Mouse (Mus musculus) layer of hippocampus, postnatal 10 days (tissue): ENCODE results near the gene Ap3s2. TPM values are rescaled to one million over a fixed set of nuclear protein-coding genes. Genes with fewer than 3 reads are reported as not detected.

Experiments used
- DNase-seq, 2 experiments: peaks; one replicate each; pipeline ENCODE4 v3.0.0; 2021; ENCODE audit warnings: low spot score in 2 of 2
- long read RNA-seq: library from polyadenylated mRNA; stranded (forward); transcript quantifications from one replicate; pipeline ENCODE4 v2.0.0, GENCODE M21; 2023
- total RNA-seq, 2 experiments: library from RNA; stranded (reverse); gene quantifications; 2 replicates each; pipeline ENCODE4 v1.2.3; 2021

Ap3s2 gene
- total RNA-seq = 10 to 100 TPM; 46.5 to 51.3 TPM
- long read RNA-seq, full-length matches to known transcripts = 42 of 52 reads
- long read RNA-seq, partial matches to known transcripts = 1 of 52 reads
- long read RNA-seq, other reads (novel, unspliced or antisense) = 9 of 52 reads

GRCm38 (mm10) chr7:79920344-79920983 lies at the start of gene Ap3s2:
Gene Ap3s2 (minus strand): TSS chr7:79920649.
- peak; percentile 92 to 95 for DNase-seq

- DNase-seq = no peak
Observed at GRCm38 (mm10) chr7:79968326-79968725, 47.9 kb upstream of the Ap3s2 start.

GRCm38 (mm10) chr7:79961600-79961999 lies 41.2 kb upstream of the Ap3s2 start:
- no peak for DNase-seq

GRCm38 (mm10) chr7:79956131-79956530 lies 35.7 kb upstream of the Ap3s2 start:
- no peak for DNase-seq

GRCm38 (mm10) chr7:79954890-79955289 lies 34.4 kb upstream of the Ap3s2 start:
- no peak for DNase-seq

GRCm38 (mm10) chr7:79951038-79951437 lies 30.6 kb upstream of the Ap3s2 start:
- DNase-seq = no peak

GRCm38 (mm10) chr7:79950236-79950635 lies 29.8 kb upstream of the Ap3s2 start:
- DNase-seq = no peak

- DNase-seq = peak in 1 of 2 experiments; percentile 23
Observed at GRCm38 (mm10) chr7:79935511-79936205, 15.2 kb upstream of the Ap3s2 start.

- peak; percentile 42 to 68 for DNase-seq
Observed at GRCm38 (mm10) chr7:79934862-79935510, 14.5 kb upstream of the Ap3s2 start, which contains the start of gene Arpin. Gene Arpin (minus strand): TSS chr7:79935359.

- DNase-seq = peak in 1 of 2 experiments; percentile 22
Observed at GRCm38 (mm10) chr7:79934461-79934860, 14.0 kb upstream of the Ap3s2 start.

- peak in 1 of 2 experiments; percentile 10 for DNase-seq
Observed at GRCm38 (mm10) chr7:79928516-79929052, 8.1 kb upstream of the Ap3s2 start.

GRCm38 (mm10) chr7:79914556-79914955 lies 5.9 kb downstream of the Ap3s2 start:
- DNase-seq = peak in 1 of 2 experiments; percentile 28

- no peak for DNase-seq
Observed at GRCm38 (mm10) chr7:79907356-79907755, 13.1 kb downstream of the Ap3s2 start.

GRCm38 (mm10) chr7:79906914-79907313 lies 13.5 kb downstream of the Ap3s2 start:
- no peak for DNase-seq

GRCm38 (mm10) chr7:79905193-79905592 lies 15.3 kb downstream of the Ap3s2 start:
- no peak for DNase-seq

GRCm38 (mm10) chr7:79903160-79903792 lies 17.2 kb downstream of the Ap3s2 start:
- no peak for DNase-seq

- no peak for DNase-seq
Observed at GRCm38 (mm10) chr7:79900753-79901152, 19.7 kb downstream of the Ap3s2 start.

GRCm38 (mm10) chr7:79895225-79895624 lies 25.2 kb downstream of the Ap3s2 start:
- no peak for DNase-seq

GRCm38 (mm10) chr7:79894790-79895189 lies 25.7 kb downstream of the Ap3s2 start:
- no peak for DNase-seq

- DNase-seq = no peak
Observed at GRCm38 (mm10) chr7:79892576-79893428, 27.6 kb downstream of the Ap3s2 start.
